Mouse (Mus musculus) liver, embryonic 14.5 days (tissue): ENCODE measurements around the gene Trim9. TPM values are rescaled to one million over a fixed set of nuclear protein-coding genes. Genes with fewer than 3 reads are reported as not detected.
A peak's percentile ranks its signal among the peaks of the same experiment; 100 is the strongest.

ENCODE experiments used
- ATAC-seq: fragments of 200-750 bp; cut with Nextera tagmentation; 2 replicates; pipeline ENCODE4 v1.8.0; 2017; ENCODE audit warnings: moderate number of reproducible peaks, mild to moderate bottlenecking, moderate library complexity; ENCODE audit not compliant: insufficient read depth
- DNase-seq, 3 experiments: peaks; one replicate each; pipeline ENCODE4 v3.0.0-alpha.2; 2012 to 2013; ENCODE audit warnings: low read depth in 3 of 3, low spot score in 3 of 3
- H3K27ac ChIP-seq: fragments of 300-500 bp; sonication (generic); 2 replicates; pipeline ENCODE4 v1.5.1; 2014; ENCODE audit warnings: moderate library complexity, mild to moderate bottlenecking, control low read depth, inconsistent platforms
- H3K27me3 ChIP-seq: fragments of 300-500 bp; sonication (generic); 2 replicates; pipeline ENCODE4 v1.6.1; 2014; ENCODE audit warnings: mild to moderate bottlenecking, low read length, moderate library complexity; ENCODE audit not compliant: control insufficient read depth, insufficient read depth
- H3K36me3 ChIP-seq: fragments of 300-500 bp; sonication (generic); replicated peaks from 2 replicates; pipeline ENCODE4 v1.6.1; 2014; ENCODE audit warnings: low read depth; ENCODE audit not compliant: control insufficient read depth, insufficient read depth
- H3K4me1 ChIP-seq, 2 experiments: fragments of 200-500 bp in 1 of 2; fragments of 300-500 bp in 1 of 2; sonication (generic) in 1 of 2; replicated peaks; 2 replicates each; pipeline ENCODE4 v1.6.1; 2012 to 2014; ENCODE audit warnings: antibody characterized with exemption in 1 of 2, inconsistent platforms in 1 of 2, low read length in 1 of 2; ENCODE audit not compliant: control insufficient read depth in 2 of 2, insufficient read depth in 2 of 2
- H3K4me2 ChIP-seq: fragments of 300-500 bp; sonication (generic); 2 replicates; pipeline ENCODE4 v1.6.1; 2014; ENCODE audit warnings: low read depth, mild to moderate bottlenecking, control low read depth, moderate library complexity
- H3K4me3 ChIP-seq, 2 experiments: fragments of 200-500 bp in 1 of 2; fragments of 300-500 bp in 1 of 2; sonication (generic) in 1 of 2; 2 replicates each; pipeline ENCODE4 v1.5.1; 2012 to 2014; ENCODE audit warnings: low read depth in 2 of 2, low read length in 2 of 2, mild to moderate bottlenecking in 2 of 2, control low read depth in 1 of 2, inconsistent platforms in 1 of 2, moderate library complexity in 1 of 2; ENCODE audit not compliant: insufficient read depth in 1 of 2
- H3K9ac ChIP-seq: fragments of 300-500 bp; sonication (generic); replicated peaks from 2 replicates; pipeline ENCODE4 v1.6.1; 2014; ENCODE audit warnings: mild to moderate bottlenecking, control low read depth, moderate library complexity
- H3K9me3 ChIP-seq: fragments of 300-500 bp; sonication (generic); 2 replicates; pipeline ENCODE4 v1.6.1; 2016; ENCODE audit warnings: low read length, mixed read lengths; ENCODE audit not compliant: control insufficient read depth
- CTCF ChIP-seq: IDR thresholded peaks from 2 replicates; pipeline ENCODE4 v1.5.1; 2016; ENCODE audit warnings: antibody characterized with exemption, low read depth, control low read depth
- EP300 ChIP-seq: IDR thresholded peaks from 2 replicates; pipeline ENCODE4 v1.6.1; 2016; ENCODE audit warnings: antibody characterized with exemption, low read depth
- WGBS: fragments of 180-500 bp; shearing (Covaris S2); extraction: QIAGEN DNeasy Blood & Tissue Kit; methylation state at CpG from one replicate; pipeline ENCODE4 v1.1.7; 2014; ENCODE audit not compliant: insufficient replicate concordance; 5-methylcytosine and 5-hydroxymethylcytosine counted together
- polyA plus RNA-seq, 2 experiments: library from polyadenylated mRNA; depleted of rRNA in 1 of 2; stranded (reverse) in 1 of 2; unstranded in 1 of 2; fragments of >200 nt; fragmentation: Nextera tagmentation in 1 of 2; extraction: Ambion mirVana in 1 of 2; gene quantifications; 2 replicates each; pipeline versions ENCODE4 v1.2.1 to v1.2.3; 2012 to 2014

Gene Trim9
- polyA plus RNA-seq, 2 experiments, result 0.01 to 0.04 TPM

DNA sequence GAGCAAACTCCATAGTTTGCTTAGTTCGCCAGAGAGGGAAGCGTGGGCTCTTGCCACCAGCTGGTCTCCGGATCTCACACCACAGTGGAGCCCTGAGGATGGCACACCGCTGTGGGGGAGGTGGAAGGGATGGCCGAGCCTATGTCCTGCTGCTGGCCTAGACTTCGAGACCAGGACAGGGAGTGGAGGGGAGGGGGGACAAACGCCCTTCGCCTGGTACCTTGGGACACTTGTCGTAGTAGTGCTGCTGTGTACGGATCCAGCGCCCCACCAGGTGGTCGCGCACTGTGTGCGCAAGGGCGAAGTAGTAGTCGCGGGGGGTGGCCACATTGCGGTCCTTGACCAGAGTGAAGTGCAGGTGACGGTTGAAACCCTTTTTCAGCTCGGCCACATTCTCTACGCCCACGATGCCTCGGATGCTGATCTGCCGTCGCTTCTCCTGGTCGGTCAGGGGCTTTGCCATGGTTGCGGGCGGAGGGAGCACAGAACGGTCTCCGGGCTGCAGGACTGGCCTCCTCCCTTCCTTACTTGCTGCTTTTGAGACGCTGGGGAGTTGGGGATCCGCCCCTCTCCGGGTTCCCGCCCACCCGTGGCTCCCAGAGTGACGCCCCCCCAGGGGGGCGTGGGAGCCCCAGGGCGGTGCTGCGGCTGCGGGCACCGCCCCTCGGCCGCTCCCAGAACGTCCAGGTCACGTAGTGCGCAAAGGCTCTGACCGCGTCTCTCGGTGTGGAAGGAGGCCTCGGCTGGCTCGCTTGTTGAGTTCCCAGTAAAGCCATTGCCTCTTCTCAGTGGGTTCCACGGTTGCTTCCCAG is 120.1 kb downstream of the Trim9 start:
- Histone ChIP-seq H3K27me3 (no peaks in the 10 kb centered on the region), H3K4me3 (peak overlapping the region; percentile 61 to 62), H3K9me3 (no peaks in the 10 kb centered on the region), H3K36me3 (no peaks in the 10 kb centered on the region), H3K9ac (peak overlapping the region; percentile 71), H3K27ac (peak overlapping the region; percentile 9; the same call in 1 of the 2 replicates), H3K4me1 (peaks cover 14 to 38% of the 10 kb centered on the region in 2 experiments), H3K4me2 (peak overlapping the region; percentile 79)
- ATAC-seq (peak; percentile 97), DNase-seq (peak; percentile 82 to 86 (median 83))
- TF ChIP-seq CTCF (0 out of 2 replicates have a peak, but pooled peaks have one; percentile 6), EP300 (peak; percentile 50)
- WGBS, result under 1% methylated on average over 52 of the region's 52 CpGs

- Histone ChIP-seq H3K36me3 (no peaks in the 10 kb centered on the region), H3K9me3 (no peaks in the 10 kb centered on the region), H3K27me3 (no peaks in the 10 kb centered on the region), H3K4me3 (peak overlapping the region; percentile 61 to 62), H3K4me1 (peaks cover 9 to 31% of the 10 kb centered on the region in 2 experiments), H3K9ac (peak overlapping the region; percentile 68), H3K4me2 (peak overlapping the region; percentile 79), H3K27ac (no peak overlapping the region)
- 20% methylated on average over 5 of the region's 5 CpGs for WGBS
- no peak for TF ChIP-seq EP300
- no peak for TF ChIP-seq CTCF
- DNase-seq (no peak), ATAC-seq (no peak)
Observed at GRCm38 (mm10) chr12:70226655-70227054, 120.8 kb downstream of the Trim9 start.

DNA sequence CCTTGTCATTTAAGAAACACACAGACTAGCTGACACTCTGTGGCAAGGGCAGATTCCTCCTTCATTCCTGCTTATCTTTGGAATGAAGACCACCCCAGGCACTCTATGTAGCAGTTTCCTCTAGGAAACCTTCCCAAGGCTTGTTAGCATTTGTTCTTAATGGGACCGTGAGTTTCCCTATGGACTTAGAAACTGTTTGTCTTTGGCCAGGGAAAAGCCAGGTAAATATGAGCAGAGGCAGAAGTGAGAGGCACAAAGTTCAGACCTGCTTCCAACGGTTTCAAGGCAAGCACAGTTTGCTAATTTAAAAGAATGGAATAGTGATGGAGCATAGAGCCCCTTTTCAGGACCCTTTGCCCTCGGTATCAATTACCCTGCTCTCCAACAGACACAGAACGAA is 124.1 kb downstream of the Trim9 start:
- H3K9me3 ChIP-seq, result no peaks in the 10 kb centered on the region
- peaks cover 4 to 21% of the 10 kb centered on the region in 2 experiments; a peak in 3 of 4 replicates for H3K4me1 ChIP-seq
- DNase-seq, result no peak

GRCm38 (mm10) chr12:70221425-70221824 is 126.0 kb downstream of the Trim9 start:
- ATAC-seq, result no peak
- no peak overlapping the region for H3K9ac ChIP-seq
- no peak for DNase-seq
- peaks cover 0 to 14% of the 10 kb centered on the region in 2 experiments; a peak in 1 of 4 replicates for H3K4me1 ChIP-seq
- no peaks in the 10 kb centered on the region for H3K9me3 ChIP-seq
- H3K36me3 ChIP-seq, result no peaks in the 10 kb centered on the region; the same call in 1 of the 2 replicates
- whole genome bisulfite sequencing, result 54% methylated on average over 5 of the region's 5 CpGs
- TF ChIP-seq EP300 (no peak), CTCF (no peak)
- H3K4me3 ChIP-seq, result no peak overlapping the region
- no peak overlapping the region for H3K27ac ChIP-seq
- no peaks in the 10 kb centered on the region for H3K27me3 ChIP-seq
- H3K4me2 ChIP-seq, result no peak overlapping the region

More for the DNA sequence above, 124.1 kb downstream of the Trim9 start:
- H3K27me3 ChIP-seq, result no peaks in the 10 kb centered on the region
- no peak overlapping the region for H3K9ac ChIP-seq
- no peak overlapping the region for H3K4me3 ChIP-seq
- H3K4me2 ChIP-seq, result peak overlapping the region; percentile 36
- no peaks in the 10 kb centered on the region; the same call in 1 of the 2 replicates for H3K36me3 ChIP-seq
- H3K27ac ChIP-seq, result no peak overlapping the region
- WGBS, result 58% methylated on average over 4 of the region's 4 CpGs
- ATAC-seq, result no peak
- no peak for TF ChIP-seq EP300
- TF ChIP-seq CTCF, result no peak

- H3K27ac ChIP-seq, result no peak overlapping the region
- H3K4me2 ChIP-seq, result no peak overlapping the region
- H3K4me3 ChIP-seq, result no peak overlapping the region
- DNase-seq (no peak), ATAC-seq (no peak)
- no peaks in the 10 kb centered on the region for H3K27me3 ChIP-seq
- H3K4me1 ChIP-seq, result peaks cover 0 to 8% of the 10 kb centered on the region in 2 experiments; a peak in 1 of 4 replicates
- no peaks in the 10 kb centered on the region; the same call in 1 of the 2 replicates for H3K36me3 ChIP-seq
- H3K9me3 ChIP-seq, result no peaks in the 10 kb centered on the region
- 31% methylated on average over 8 of the region's 8 CpGs for WGBS
- TF ChIP-seq CTCF (no peak), EP300 (no peak)
- H3K9ac ChIP-seq, result no peak overlapping the region
Observed at GRCm38 (mm10) chr12:70218795-70219540, 128.4 kb downstream of the Trim9 start.
